Mouse (Mus musculus) T-helper 2 cell (primary cell): ENCODE measurements around the gene Usp2.
"Not testable (repeated sequence)": the region's sequence is repeated elsewhere in the genome, so short reads cannot be mapped to it uniquely, and the experiment has no call there.

ENCODE experiments used
- in situ Hi-C: fragments of 300-600 bp; cut with MboI, MseI; formaldehyde crosslinking; loops from one replicate; pipeline ENCODE4 v1.15.1; 2025; ENCODE audit warnings: high pct_unique_total_duplicates

The Usp2 gene

GRCm38 (mm10) chr9:44087761-44088455, 21.1 kb downstream of the Usp2 start:
- in situ Hi-C loops, result loop anchor here (10.0 to 25.0 kb wide), 2 partner anchors 351 to 533 kb away; partner anchors contain the start of gene Nectin1

DNA sequence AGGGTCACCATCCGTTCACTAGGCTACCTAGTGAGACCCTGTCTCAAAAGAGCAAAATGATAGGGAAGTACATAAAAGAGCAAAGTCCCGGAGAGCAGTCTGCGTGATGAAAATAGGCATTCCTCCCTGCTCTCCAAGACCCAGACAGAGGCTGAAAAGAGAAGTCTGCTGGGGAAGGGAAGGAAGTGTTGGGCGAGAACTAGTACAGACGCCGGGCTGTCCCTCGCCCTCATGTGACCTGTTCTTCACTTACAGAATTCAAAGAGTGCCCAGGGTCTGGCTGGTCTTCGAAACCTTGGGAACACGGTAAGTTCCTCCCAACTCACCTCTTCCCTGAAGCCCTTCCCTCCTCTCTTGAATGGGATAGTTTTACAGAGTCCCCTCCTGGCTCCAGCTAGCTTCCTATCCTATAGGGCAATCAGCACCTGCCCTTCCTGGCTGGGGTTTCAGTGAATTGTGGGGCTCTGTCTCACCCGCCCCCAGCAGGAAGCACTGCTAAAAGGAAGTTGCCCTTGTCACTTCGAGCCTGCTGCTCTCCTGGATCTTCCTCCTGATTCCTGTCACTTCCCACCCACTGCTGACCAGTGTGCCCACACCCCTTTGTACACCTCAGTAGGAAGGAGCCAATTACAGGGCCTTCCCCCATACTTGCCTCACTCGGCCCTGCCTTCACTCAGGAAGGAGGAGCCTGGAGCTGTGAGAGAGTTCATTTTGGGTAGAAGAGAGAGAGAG, 22.2 kb downstream of the Usp2 start:
- in situ Hi-C loops, result loop anchor here (10.0 to 25.0 kb wide), 2 partner anchors 352 to 534 kb away; partner anchors contain the start of gene Nectin1

- in situ Hi-C loops, result loop anchor here (25.0 kb wide), 1 partner anchor 357 kb away; the partner anchor contains the start of gene Nectin1
Observed at GRCm38 (mm10) chr9:44093612-44094503, 27.0 kb downstream of the Usp2 start.

- in situ Hi-C loops, result loop anchor here (25.0 kb wide), 1 partner anchor 357 kb away; the partner anchor contains the start of gene Nectin1
Observed at GRCm38 (mm10) chr9:44094737-44095136, 27.9 kb downstream of the Usp2 start.

DNA sequence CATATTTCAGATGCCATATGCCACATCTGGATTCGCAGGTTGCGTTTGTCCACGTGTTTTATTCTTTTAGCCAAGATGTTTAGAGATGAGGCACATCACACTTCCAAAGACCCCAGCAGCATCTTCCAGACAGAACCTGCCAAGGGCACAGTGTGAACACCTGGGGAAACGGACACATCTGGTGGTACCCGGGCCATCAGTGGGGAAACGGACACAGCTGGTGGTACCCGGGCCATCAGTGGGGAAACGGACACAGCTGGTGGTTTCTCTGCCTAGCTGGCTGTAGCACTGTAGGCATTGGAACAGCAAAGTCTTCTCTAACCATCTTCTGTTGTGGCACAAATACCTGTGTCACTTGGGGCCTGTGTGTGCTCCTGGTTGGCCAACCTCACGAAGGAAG, 29.0 kb downstream of the Usp2 start:
- in situ Hi-C loops, result loop anchor here (25.0 kb wide), 1 partner anchor 358 kb away; the partner anchor contains the start of gene Nectin1

DNA sequence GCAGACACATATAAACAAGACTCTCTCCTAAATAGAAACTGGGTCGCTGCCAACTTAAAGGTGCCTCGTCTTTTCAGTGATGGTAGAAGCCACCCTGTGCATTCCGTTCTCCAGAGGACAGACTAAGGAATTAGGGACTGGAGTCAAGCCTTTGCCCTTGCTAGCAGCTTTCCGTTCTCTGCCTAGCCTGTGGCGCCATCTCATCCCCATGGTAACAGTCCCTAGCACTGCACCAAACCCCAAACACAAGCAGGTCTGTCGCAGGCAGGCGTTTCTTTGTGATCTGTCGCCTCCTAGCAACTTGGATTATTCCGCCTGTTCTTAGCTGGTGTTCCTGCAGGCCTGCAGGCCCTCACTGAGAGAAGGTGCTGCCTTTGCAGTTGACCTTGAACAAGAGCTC, 29.7 kb downstream of the Usp2 start:
- in situ Hi-C loops, result loop anchor here (25.0 kb wide), 1 partner anchor 359 kb away; the partner anchor contains the start of gene Nectin1

DNA sequence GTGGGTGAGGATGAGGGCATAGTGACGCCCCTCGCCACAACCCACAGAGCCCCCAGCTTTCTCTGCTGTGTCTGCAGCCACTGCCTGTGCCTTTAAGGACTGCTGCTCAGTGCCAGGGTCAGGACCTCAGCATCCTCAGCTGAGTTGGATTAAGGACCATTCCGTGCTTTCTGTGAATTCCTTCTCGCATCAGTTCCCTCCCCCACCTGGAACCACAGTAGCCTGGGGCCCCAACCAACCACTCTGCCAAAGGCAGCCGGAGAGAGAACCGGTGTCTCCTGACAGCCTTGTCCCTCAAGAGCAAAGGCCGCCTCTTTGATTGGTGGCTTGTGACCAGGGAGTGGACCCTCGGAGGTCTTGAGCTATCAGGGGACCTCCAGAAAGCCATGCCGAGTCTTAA, 34.7 kb downstream of the Usp2 start, which contains the start of gene Mfrp:
TSS of gene Mfrp (plus strand) at position 240 of the 400 bp plus-strand sequence.
- in situ Hi-C loops, result no loop called here

GRCm38 (mm10) chr9:44104881-44105280, 38.1 kb downstream of the Usp2 start:
- in situ Hi-C loops, result no loop called here

DNA sequence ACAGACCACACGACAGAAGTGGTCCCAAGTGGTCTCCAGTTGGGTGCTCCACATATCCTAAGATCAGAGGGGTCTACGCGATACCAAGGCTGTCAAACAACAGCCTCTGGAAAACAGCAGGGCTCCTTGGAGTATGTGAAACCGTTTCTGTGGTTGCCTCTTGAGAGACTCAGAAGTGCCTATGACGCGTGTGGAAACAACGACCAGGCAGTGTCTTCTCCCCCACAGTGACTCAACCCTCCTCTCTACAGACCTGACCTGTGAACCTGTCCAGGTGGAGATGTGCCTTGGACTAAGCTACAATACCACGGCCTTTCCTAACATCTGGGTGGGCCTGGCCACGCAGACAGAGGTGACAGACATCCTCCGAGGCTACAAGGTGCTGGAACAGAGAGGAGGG, 39.0 kb downstream of the Usp2 start:
- in situ Hi-C loops, result no loop called here

GRCm38 (mm10) chr9:44106182-44106581, 39.4 kb downstream of the Usp2 start:
- in situ Hi-C loops, result no loop called here

DNA sequence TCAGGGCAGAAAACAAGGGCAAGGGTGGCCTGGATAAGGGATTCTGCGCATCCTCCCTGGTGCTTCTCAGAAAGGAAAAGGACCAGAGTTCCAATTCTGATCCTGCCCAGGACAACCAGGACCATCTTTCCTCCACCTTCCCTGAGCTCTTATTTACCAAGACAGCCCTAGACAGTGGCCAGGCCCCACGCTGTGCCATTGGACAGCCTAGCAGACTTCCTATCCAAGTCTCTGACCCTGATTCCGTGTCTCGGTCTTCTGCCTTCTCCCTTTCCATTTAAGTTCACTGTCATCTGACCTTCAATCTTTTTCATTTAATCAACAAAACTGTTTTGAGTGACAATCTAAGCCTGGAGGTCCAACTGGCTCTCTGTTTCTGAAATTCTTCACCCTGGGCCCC, 39.8 kb downstream of the Usp2 start:
- in situ Hi-C loops, result no loop called here

- in situ Hi-C loops, result no loop called here
Observed at GRCm38 (mm10) chr9:44107110-44107509, 40.3 kb downstream of the Usp2 start, which contains the start of gene C1qtnf5. Gene C1qtnf5 (plus strand): TSS chr9:44107245.

- in situ Hi-C loops, result no loop called here
Observed at GRCm38 (mm10) chr9:44107557-44108179, 40.8 kb downstream of the Usp2 start.

GRCm38 (mm10) chr9:44108269-44109055, 41.6 kb downstream of the Usp2 start:
- in situ Hi-C loops, result no loop called here

GRCm38 (mm10) chr9:44109360-44110095, 42.7 kb downstream of the Usp2 start:
- in situ Hi-C loops, result no loop called here

DNA sequence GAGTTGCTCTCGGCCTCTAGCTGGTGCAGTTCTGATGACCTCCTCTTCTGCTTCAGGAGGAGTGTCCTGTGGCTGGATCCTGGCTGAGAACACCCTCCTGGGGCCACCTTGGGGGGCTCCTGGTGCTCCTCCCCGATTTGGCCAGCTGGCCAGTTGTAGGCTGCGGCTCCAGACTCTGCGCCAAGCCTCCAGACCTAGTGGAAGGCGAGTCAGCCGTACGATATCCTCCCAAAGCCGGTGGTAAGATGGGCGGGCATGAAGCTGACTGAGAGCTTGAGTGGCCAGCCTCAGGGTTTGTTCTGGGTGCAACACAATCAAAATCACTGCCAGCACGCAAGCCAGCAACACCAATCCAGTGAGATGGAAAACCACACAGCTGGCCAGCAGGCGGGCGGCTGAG, 45.1 kb downstream of the Usp2 start:
- in situ Hi-C loops, result not testable (repeated sequence)

- in situ Hi-C loops, result no loop called here
Observed at GRCm38 (mm10) chr9:44113105-44113789, 46.4 kb downstream of the Usp2 start, which contains the start of the genes Gm49380 and Rnf26. Gene Gm49380 (minus strand): TSS chr9:44113500. Gene Rnf26 (minus strand): TSS chr9:44113517.

- in situ Hi-C loops, result no loop called here
Observed at GRCm38 (mm10) chr9:44114453-44114852, 47.6 kb downstream of the Usp2 start.

DNA sequence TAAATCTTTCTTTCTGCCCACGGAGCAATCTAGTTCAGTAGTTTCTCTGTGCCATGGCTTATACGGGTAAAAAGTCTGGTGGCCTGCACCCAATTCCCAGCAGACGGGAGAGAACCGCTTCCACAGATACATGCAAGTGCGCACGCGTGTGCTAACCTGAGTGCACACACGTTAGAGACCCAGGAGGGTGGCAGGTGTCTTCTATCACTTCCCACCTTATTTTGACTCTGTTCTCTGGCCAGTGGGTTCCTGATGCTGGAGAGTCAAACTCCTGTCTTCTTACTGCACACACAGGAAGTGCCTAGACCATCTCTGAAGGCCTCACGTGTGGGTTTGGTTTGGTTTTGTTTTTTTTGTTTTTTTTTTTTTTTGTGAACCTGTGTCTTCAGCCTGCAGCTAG, 48.8 kb downstream of the Usp2 start:
- in situ Hi-C loops, result no loop called here
